Mouse (Mus musculus) hematopoietic multipotent progenitor cell, adult 10-12 weeks (in vitro differentiated cells): ENCODE data around the gene Folr2. TPM values are rescaled to one million over a fixed set of nuclear protein-coding genes. Genes with fewer than 3 reads are reported as not detected.

Experiments
- polyA plus RNA-seq: library from polyadenylated mRNA; stranded (reverse); fragments of >175 nt; gene quantifications from 2 replicates; pipeline ENCODE4 v1.2.3, GENCODE M21; 2012; ENCODE audit warnings: low replicate concordance

Folr2 gene
- not detected in 2 replicates for polyA plus RNA-seq

DNA sequence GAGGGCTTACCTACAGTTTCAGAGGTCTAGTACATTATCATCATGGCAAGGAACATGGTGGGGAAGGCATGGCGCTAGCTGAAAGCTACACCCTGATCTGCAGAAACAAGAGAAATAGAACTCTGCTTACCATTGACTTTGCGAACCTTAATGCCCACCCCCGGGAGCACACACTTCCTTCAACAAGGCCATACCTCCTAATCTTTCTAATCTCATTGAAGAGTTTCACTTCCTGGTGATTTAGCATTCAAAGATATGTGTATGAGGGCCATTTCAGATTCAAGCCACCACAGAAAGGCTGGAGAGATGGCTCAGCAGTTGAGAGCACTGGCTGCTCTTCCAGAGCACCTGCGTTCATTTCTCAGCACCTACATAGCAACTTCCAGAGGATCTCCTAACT, at the start of gene Folr2:
Folr2 (minus strand) TSS at position 101 of the 400 bp plus-strand sequence.

DNA sequence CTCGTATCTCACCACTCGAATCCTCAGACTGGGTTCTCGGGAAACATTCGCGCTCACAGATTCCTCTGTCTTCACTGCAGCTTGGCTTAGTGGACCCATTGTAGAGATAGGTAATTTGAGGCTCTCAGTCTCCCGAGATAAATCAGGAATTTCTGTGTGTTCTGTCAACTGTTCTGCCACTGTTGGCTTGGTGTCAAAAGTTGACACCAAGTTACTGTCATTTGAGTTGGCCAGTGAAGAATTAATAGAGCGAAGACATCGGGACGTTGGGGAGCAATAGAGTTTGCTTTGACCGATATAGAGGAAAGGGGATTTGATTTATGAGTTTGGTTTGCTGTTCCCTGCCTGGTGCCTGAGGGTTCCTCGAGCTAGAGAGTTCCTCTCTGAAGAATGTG, 49.3 kb upstream of the Folr2 start, which contains the start of gene Tomt:
Tomt (minus strand) TSS at position 73 of the 395 bp plus-strand sequence.

DNA sequence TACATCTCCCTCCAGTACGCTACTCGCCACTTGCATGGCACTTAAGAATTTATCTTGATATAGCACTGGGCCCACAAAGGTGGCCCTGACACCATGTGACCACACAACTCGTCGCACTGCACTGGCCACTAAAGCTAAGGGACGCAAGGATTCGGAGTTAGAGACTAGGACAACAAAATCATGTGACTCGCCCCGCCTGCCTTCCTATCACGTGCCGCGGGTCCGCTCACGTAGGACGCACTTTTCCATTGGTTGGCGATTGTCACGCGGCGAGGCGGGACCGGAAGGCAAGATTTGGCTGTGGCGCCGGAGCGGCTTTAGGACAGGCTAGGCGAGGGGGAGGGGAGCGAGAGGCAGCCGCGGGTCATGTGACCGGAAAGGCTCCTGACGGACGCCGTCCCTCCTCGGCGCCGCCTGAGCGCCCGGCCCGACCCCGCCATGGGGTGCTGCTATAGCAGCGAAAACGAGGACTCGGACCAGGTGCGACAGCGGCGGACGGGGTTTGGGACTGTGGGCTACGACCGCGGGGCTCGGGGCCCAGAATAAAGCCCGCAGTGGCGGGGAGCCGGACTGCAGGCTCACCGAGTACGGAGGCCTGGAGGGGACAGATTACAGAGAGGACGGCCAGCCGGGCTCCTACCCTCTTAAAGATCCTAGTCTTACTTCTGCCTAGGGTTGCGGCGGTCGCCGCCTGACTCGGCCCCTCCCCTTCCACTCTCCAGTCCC, 48.7 kb upstream of the Folr2 start, which contains the start of gene Lamtor1:
Lamtor1 (plus strand) TSS at position 344 of the 726 bp plus-strand sequence.

DNA sequence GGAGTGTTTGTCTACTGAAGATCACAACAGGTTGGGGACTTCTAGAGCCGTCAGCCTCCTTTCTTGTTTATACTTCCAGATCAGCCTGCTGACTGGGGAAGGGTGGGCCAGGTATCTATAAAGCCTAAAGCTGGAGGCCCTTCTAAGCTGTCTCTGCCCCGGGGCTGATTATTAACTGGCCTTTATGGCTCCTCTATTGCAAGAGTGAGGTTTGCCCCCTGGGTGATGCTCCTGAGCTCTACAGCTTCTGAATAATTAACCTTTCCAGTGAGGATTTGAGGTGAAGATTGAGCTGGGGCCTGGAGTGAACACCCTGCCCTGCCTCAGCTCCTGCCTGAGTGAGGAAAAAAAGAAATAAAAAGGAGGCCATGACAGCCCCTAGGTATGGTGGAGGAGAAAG, 13.6 kb upstream of the Folr2 start, which contains the start of gene Folr1:
Folr1 (minus strand) TSS at position 160 of the 400 bp plus-strand sequence.

DNA sequence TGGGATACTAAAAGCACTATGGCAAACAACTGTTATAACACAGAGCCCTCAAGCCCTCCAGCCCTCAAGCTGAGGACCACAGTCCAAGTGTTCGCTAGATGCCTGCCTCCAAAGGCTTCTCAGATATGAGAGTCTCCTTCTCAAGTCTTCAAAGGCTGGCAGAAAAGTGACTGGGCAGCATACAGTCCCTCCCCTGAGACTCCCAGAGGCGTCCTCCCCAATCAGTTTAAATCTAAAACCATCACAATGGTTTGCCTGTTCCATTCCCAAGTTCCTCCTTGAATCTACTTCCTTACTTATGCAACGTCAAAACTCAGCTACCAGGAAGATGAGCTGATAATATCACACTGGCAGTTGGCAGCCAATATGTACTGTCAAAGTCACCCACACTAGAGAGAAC, 6.4 kb upstream of the Folr2 start, which contains the start of gene Anapc15:
Anapc15 (plus strand) TSS at position 301 of the 400 bp plus-strand sequence.

DNA sequence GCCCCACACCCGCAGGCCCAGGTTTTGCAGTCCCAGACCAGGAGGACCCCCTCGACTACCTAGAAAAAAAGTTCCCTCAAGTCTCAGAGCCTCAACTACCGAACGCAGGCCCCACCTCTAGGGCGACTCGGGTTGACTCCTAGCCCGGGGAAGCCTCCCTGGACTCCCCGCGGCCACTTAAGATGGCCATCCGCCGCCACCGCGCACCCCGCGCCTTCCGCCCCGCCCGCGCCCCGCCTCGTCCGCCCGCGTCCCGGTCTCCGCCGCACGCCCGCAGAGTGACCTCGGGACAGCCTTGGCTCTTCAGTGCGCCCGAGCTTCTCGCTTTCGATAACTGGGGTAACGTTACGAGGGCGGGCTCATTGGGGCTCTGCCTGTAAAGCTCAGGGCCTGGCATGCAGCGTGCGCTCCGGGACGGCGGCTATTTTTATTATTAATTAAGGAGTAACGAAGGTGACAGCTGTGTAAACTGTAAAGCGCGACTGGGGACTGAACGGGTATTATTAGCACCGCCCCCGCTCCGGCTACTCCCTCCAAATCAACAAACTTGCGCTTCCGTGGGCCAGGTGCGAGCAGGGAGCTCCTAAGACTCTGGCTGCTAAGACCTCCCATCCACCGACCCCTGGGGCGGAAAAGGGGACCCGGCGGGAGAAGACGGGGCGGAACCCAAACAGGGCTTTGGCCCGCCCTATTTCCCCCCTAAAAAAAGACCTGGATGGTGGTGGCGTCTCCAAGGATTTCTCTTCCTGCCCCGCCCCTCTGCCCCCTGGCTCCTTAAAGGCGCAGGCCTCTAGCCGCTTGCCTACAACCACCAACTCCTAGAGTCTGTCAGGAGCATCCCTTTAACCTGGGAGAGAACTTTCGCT, 19.2 kb downstream of the Folr2 start, which contains the start of gene Inppl1:
Inppl1 (minus strand) TSS at position 624 of the 866 bp plus-strand sequence.

DNA sequence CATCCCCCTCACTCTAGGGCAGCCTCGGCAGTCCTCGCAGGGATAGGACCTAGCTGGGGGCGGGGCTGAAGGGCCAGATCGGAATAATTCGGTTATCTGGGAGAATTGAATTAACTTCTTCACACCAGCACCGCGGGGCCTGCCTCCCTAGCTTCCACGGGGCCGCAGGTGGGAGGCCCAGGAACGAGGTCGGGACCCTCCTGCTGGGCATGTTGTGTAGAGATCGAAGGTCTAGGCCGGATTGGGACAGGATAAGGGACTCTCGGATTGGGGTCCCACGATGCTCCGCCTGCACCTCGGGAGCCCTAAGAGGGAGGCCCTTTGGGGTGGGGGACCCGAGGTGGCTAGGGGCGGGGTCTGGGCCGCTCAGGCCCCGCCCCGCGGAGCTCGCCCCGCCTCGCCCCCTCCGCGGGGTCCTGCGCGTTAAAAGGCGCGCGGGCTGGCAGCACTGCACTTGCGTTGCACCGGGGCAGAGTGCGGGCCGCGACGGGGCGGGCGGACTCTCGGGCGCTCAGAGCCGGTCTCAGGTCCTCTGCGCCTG, 39.1 kb downstream of the Folr2 start, which contains the start of gene Phox2a:
Phox2a (plus strand) TSS at position 453 of the 541 bp plus-strand sequence.

Other genes starting within 250 kb of the Folr2 start
- gene Clpb, start 193.6 kb downstream of the Folr2 start, polyA plus RNA-seq, result 8.3 and 16.4 TPM in 2 replicates
- gene Phox2a, start 38.9 kb downstream of the Folr2 start, polyA plus RNA-seq, result not detected in 2 replicates
- 101 and 265 TPM in 2 replicates for gene Inppl1, start 19.0 kb downstream of the Folr2 start, polyA plus RNA-seq
- gene Anapc15, start 6.5 kb upstream of the Folr2 start, polyA plus RNA-seq, result 16.4 and 21.1 TPM in 2 replicates
- 0.21 TPM in 1 of 2 replicates, not detected in the other for gene Folr1, start 13.6 kb upstream of the Folr2 start, polyA plus RNA-seq
- gene Lamtor1, start 48.7 kb upstream of the Folr2 start, polyA plus RNA-seq, result 138 and 155 TPM in 2 replicates
- gene Tomt, start 49.2 kb upstream of the Folr2 start, polyA plus RNA-seq, result 0.03 and 0.04 TPM in 2 replicates
- gene Lrrc51, start 76.7 kb upstream of the Folr2 start, polyA plus RNA-seq, result 0.40 and 0.62 TPM in 2 replicates
- gene Numa1, start 76.9 kb upstream of the Folr2 start, polyA plus RNA-seq, result 167 and 193 TPM in 2 replicates
- 4.6 and 13.5 TPM in 2 replicates for gene Il18bp, start 161.5 kb upstream of the Folr2 start, polyA plus RNA-seq
- gene Rnf121, start 208.3 kb upstream of the Folr2 start, polyA plus RNA-seq, result 2.1 and 5.2 TPM in 2 replicates
- 16.8 and 17.7 TPM in 2 replicates for gene Xndc1, start 208.3 kb upstream of the Folr2 start, polyA plus RNA-seq
- gene Xntrpc, start 208.5 kb upstream of the Folr2 start, polyA plus RNA-seq, result 0.36 and 1.0 TPM in 2 replicates
- 1.4 and 2.6 TPM in 2 replicates for gene Trpc2, start 225.9 kb upstream of the Folr2 start, polyA plus RNA-seq
- not detected in 2 replicates for gene Art1, start 244.5 kb upstream of the Folr2 start, polyA plus RNA-seq